Mouse (Mus musculus) stomach, embryonic 14.5 days (tissue): ENCODE measurements around the gene Epas1. TPM values are rescaled to one million over a fixed set of nuclear protein-coding genes. Genes with fewer than 3 reads are reported as not detected.

Experiments
- ATAC-seq: fragments of 200-750 bp; cut with Nextera tagmentation; 2 replicates; pipeline ENCODE4 v1.8.0; 2017; ENCODE audit warnings: low read depth, moderate TSS enrichment; ENCODE audit not compliant: insufficient number of reproducible peaks, insufficient read depth, low FRiP score
- H3K27ac ChIP-seq: fragments of 300-500 bp; sonication (generic); 2 replicates; pipeline ENCODE4 v1.5.1; 2014; ENCODE audit warnings: mild to moderate bottlenecking, low read length, moderate library complexity, mixed read lengths
- H3K27me3 ChIP-seq: fragments of 300-500 bp; sonication (generic); 2 replicates; pipeline ENCODE4 v1.6.1; 2014; ENCODE audit warnings: low read length, control low read depth, mixed read lengths; ENCODE audit not compliant: control insufficient read depth, insufficient read depth
- H3K36me3 ChIP-seq: fragments of 300-500 bp; sonication (generic); 2 replicates; pipeline ENCODE4 v1.6.1; 2014; ENCODE audit warnings: mild to moderate bottlenecking, control low read depth, low read length, moderate library complexity, mixed read lengths; ENCODE audit not compliant: control insufficient read depth, insufficient read depth
- H3K4me1 ChIP-seq: fragments of 300-500 bp; sonication (generic); 2 replicates; pipeline ENCODE4 v1.6.1; 2014; ENCODE audit warnings: low read length, control low read depth, mixed read lengths; ENCODE audit not compliant: control insufficient read depth, insufficient read depth
- H3K4me2 ChIP-seq: fragments of 300-500 bp; sonication (generic); replicated peaks from 2 replicates; pipeline ENCODE4 v1.6.1; 2014; ENCODE audit warnings: low read depth, low read length, control low read depth
- H3K4me3 ChIP-seq: fragments of 300-500 bp; sonication (generic); 2 replicates; pipeline ENCODE4 v1.5.1; 2014; ENCODE audit warnings: low read depth, low read length, control low read depth
- H3K9ac ChIP-seq: fragments of 300-500 bp; sonication (generic); replicated peaks from 2 replicates; pipeline ENCODE4 v1.6.1; 2014; ENCODE audit warnings: low read depth, mild to moderate bottlenecking, control low read depth, low read length, moderate library complexity, mixed read lengths
- H3K9me3 ChIP-seq: fragments of 300-500 bp; sonication (generic); 2 replicates; pipeline ENCODE4 v1.6.1; 2016; ENCODE audit warnings: low read depth, low read length, control low read depth; ENCODE audit not compliant: control insufficient read depth
- WGBS: fragments of 180-500 bp; shearing (Covaris S2); extraction: QIAGEN DNeasy Blood & Tissue Kit; methylation state at CpG from one replicate; pipeline ENCODE4 v1.1.7; 2014; 5-methylcytosine and 5-hydroxymethylcytosine counted together
- polyA plus RNA-seq: library from polyadenylated mRNA; unstranded; fragments of >200 nt; fragmentation: Nextera tagmentation; extraction: Ambion mirVana; gene quantifications from 2 replicates; pipeline ENCODE4 v1.2.1, GENCODE M21; 2014

Gene Epas1
- polyA plus RNA-seq, 1 experiment from 2014 or later = 8.4 TPM

GRCm38 (mm10) chr17:86761859-86762258 is 8.4 kb downstream of the Epas1 start:
- ATAC-seq = no peak
- Histone ChIP-seq H3K4me2 (no peak overlapping the region), H3K4me1 (no peaks in the 10 kb centered on the region), H3K27me3 (no peaks in the 10 kb centered on the region), H3K27ac (no peak overlapping the region), H3K36me3 (no peaks in the 10 kb centered on the region), H3K4me3 (no peak overlapping the region), H3K9me3 (no peaks in the 10 kb centered on the region), H3K9ac (no peak overlapping the region)
- WGBS = 81% methylated on average over 5 of the region's 5 CpGs

- no peak overlapping the region for H3K9ac ChIP-seq
- WGBS = 75% methylated on average over 11 of the region's 11 CpGs
- ATAC-seq = no peak
- H3K36me3 ChIP-seq = no peaks in the 10 kb centered on the region
- no peak overlapping the region for H3K4me3 ChIP-seq
- no peaks in the 10 kb centered on the region for H3K27me3 ChIP-seq
- H3K4me1 ChIP-seq = no peaks in the 10 kb centered on the region
- H3K27ac ChIP-seq = no peak overlapping the region
- H3K4me2 ChIP-seq = no peak overlapping the region
- H3K9me3 ChIP-seq = no peaks in the 10 kb centered on the region
Observed at GRCm38 (mm10) chr17:86762479-86763242, 9.2 kb downstream of the Epas1 start.

- no peak for ATAC-seq
- WGBS = 90% methylated on average over 8 of the region's 8 CpGs
- Histone ChIP-seq H3K36me3 (no peaks in the 10 kb centered on the region), H3K9ac (no peak overlapping the region), H3K27ac (no peak overlapping the region), H3K9me3 (no peaks in the 10 kb centered on the region), H3K4me2 (no peak overlapping the region), H3K4me3 (no peak overlapping the region), H3K27me3 (no peaks in the 10 kb centered on the region), H3K4me1 (peaks cover 9% of the 10 kb centered on the region; the same call in 1 of the 2 replicates)
Observed at GRCm38 (mm10) chr17:86765762-86766404, 12.4 kb downstream of the Epas1 start.

GRCm38 (mm10) chr17:86766412-86766811 is 12.9 kb downstream of the Epas1 start:
- Histone ChIP-seq H3K36me3 (no peaks in the 10 kb centered on the region), H3K27me3 (no peaks in the 10 kb centered on the region), H3K4me2 (no peak overlapping the region), H3K9me3 (no peaks in the 10 kb centered on the region), H3K9ac (no peak overlapping the region), H3K4me3 (no peak overlapping the region), H3K27ac (no peak overlapping the region), H3K4me1 (peaks cover 9% of the 10 kb centered on the region; the same call in 1 of the 2 replicates)
- WGBS = 85% methylated on average over 4 of the region's 4 CpGs
- ATAC-seq = no peak

- no peak overlapping the region for H3K4me3 ChIP-seq
- peaks cover 9% of the 10 kb centered on the region; the same call in 1 of the 2 replicates for H3K4me1 ChIP-seq
- H3K27me3 ChIP-seq = no peaks in the 10 kb centered on the region
- no peak overlapping the region for H3K4me2 ChIP-seq
- no peaks in the 10 kb centered on the region for H3K9me3 ChIP-seq
- H3K36me3 ChIP-seq = no peaks in the 10 kb centered on the region
- no peak overlapping the region for H3K27ac ChIP-seq
- no peak overlapping the region for H3K9ac ChIP-seq
- WGBS = 87% methylated on average over 7 of the region's 7 CpGs
- no peak for ATAC-seq
Observed at GRCm38 (mm10) chr17:86768596-86768995, 15.1 kb downstream of the Epas1 start.

- WGBS = 65% methylated on average over 16 of the region's 16 CpGs
- no peak overlapping the region for H3K4me2 ChIP-seq
- no peak overlapping the region for H3K27ac ChIP-seq
- no peaks in the 10 kb centered on the region for H3K36me3 ChIP-seq
- no peaks in the 10 kb centered on the region for H3K9me3 ChIP-seq
- H3K4me1 ChIP-seq = peaks cover 9% of the 10 kb centered on the region; the same call in 1 of the 2 replicates
- no peaks in the 10 kb centered on the region for H3K27me3 ChIP-seq
- no peak overlapping the region for H3K4me3 ChIP-seq
- no peak overlapping the region for H3K9ac ChIP-seq
- ATAC-seq = 0 out of 2 replicates have a peak, but pooled peaks have one; percentile 44
Observed at GRCm38 (mm10) chr17:86769330-86770211, 16.1 kb downstream of the Epas1 start.

- WGBS = 61% methylated on average over 5 of the region's 5 CpGs
- Histone ChIP-seq H3K9me3 (no peaks in the 10 kb centered on the region), H3K4me1 (peaks cover 9% of the 10 kb centered on the region; the same call in 1 of the 2 replicates), H3K4me3 (no peak overlapping the region), H3K9ac (no peak overlapping the region), H3K4me2 (no peak overlapping the region), H3K36me3 (no peaks in the 10 kb centered on the region), H3K27ac (no peak overlapping the region), H3K27me3 (no peaks in the 10 kb centered on the region)
- ATAC-seq = no peak
Observed at GRCm38 (mm10) chr17:86770848-86771247, 17.3 kb downstream of the Epas1 start.

- Histone ChIP-seq H3K9ac (no peak overlapping the region), H3K4me3 (no peak overlapping the region), H3K27ac (no peak overlapping the region), H3K27me3 (no peaks in the 10 kb centered on the region), H3K4me2 (no peak overlapping the region), H3K36me3 (no peaks in the 10 kb centered on the region), H3K9me3 (no peaks in the 10 kb centered on the region), H3K4me1 (peaks cover 9% of the 10 kb centered on the region; the same call in 1 of the 2 replicates)
- 47% methylated on average over 11 of the region's 11 CpGs for WGBS
- ATAC-seq = no peak
Observed at GRCm38 (mm10) chr17:86772035-86772434, 18.5 kb downstream of the Epas1 start.
